Mouse (Mus musculus) liver, embryonic 14.5 days (tissue): ENCODE data around the gene Nmnat2. TPM values are rescaled to one million over a fixed set of nuclear protein-coding genes. Genes with fewer than 3 reads are reported as not detected.
"Not testable (repeated sequence)": the region's sequence is repeated elsewhere in the genome, so short reads cannot be mapped to it uniquely, and the experiment has no call there.

Experiments used
- ATAC-seq: fragments of 200-750 bp; cut with Nextera tagmentation; 2 replicates; pipeline ENCODE4 v1.8.0; 2017; ENCODE audit warnings: moderate number of reproducible peaks, mild to moderate bottlenecking, moderate library complexity; ENCODE audit not compliant: insufficient read depth
- DNase-seq, 3 experiments: peaks; one replicate each; pipeline ENCODE4 v3.0.0-alpha.2; 2012 to 2013; ENCODE audit warnings: low read depth in 3 of 3, low spot score in 3 of 3
- H3K27ac ChIP-seq: fragments of 300-500 bp; sonication (generic); 2 replicates; pipeline ENCODE4 v1.5.1; 2014; ENCODE audit warnings: moderate library complexity, mild to moderate bottlenecking, control low read depth, inconsistent platforms
- H3K27me3 ChIP-seq: fragments of 300-500 bp; sonication (generic); 2 replicates; pipeline ENCODE4 v1.6.1; 2014; ENCODE audit warnings: mild to moderate bottlenecking, low read length, moderate library complexity; ENCODE audit not compliant: control insufficient read depth, insufficient read depth
- H3K36me3 ChIP-seq: fragments of 300-500 bp; sonication (generic); replicated peaks from 2 replicates; pipeline ENCODE4 v1.6.1; 2014; ENCODE audit warnings: low read depth; ENCODE audit not compliant: control insufficient read depth, insufficient read depth
- H3K4me1 ChIP-seq, 2 experiments: fragments of 200-500 bp in 1 of 2; fragments of 300-500 bp in 1 of 2; sonication (generic) in 1 of 2; replicated peaks; 2 replicates each; pipeline ENCODE4 v1.6.1; 2012 to 2014; ENCODE audit warnings: antibody characterized with exemption in 1 of 2, inconsistent platforms in 1 of 2, low read length in 1 of 2; ENCODE audit not compliant: control insufficient read depth in 2 of 2, insufficient read depth in 2 of 2
- H3K4me2 ChIP-seq: fragments of 300-500 bp; sonication (generic); 2 replicates; pipeline ENCODE4 v1.6.1; 2014; ENCODE audit warnings: low read depth, mild to moderate bottlenecking, control low read depth, moderate library complexity
- H3K4me3 ChIP-seq, 2 experiments: fragments of 200-500 bp in 1 of 2; fragments of 300-500 bp in 1 of 2; sonication (generic) in 1 of 2; 2 replicates each; pipeline ENCODE4 v1.5.1; 2012 to 2014; ENCODE audit warnings: low read depth in 2 of 2, low read length in 2 of 2, mild to moderate bottlenecking in 2 of 2, control low read depth in 1 of 2, inconsistent platforms in 1 of 2, moderate library complexity in 1 of 2; ENCODE audit not compliant: insufficient read depth in 1 of 2
- H3K9ac ChIP-seq: fragments of 300-500 bp; sonication (generic); replicated peaks from 2 replicates; pipeline ENCODE4 v1.6.1; 2014; ENCODE audit warnings: mild to moderate bottlenecking, control low read depth, moderate library complexity
- H3K9me3 ChIP-seq: fragments of 300-500 bp; sonication (generic); 2 replicates; pipeline ENCODE4 v1.6.1; 2016; ENCODE audit warnings: low read length, mixed read lengths; ENCODE audit not compliant: control insufficient read depth
- CTCF ChIP-seq: IDR thresholded peaks from 2 replicates; pipeline ENCODE4 v1.5.1; 2016; ENCODE audit warnings: antibody characterized with exemption, low read depth, control low read depth
- EP300 ChIP-seq: IDR thresholded peaks from 2 replicates; pipeline ENCODE4 v1.6.1; 2016; ENCODE audit warnings: antibody characterized with exemption, low read depth
- WGBS: fragments of 180-500 bp; shearing (Covaris S2); extraction: QIAGEN DNeasy Blood & Tissue Kit; methylation state at CpG from one replicate; pipeline ENCODE4 v1.1.7; 2014; ENCODE audit not compliant: insufficient replicate concordance; 5-methylcytosine and 5-hydroxymethylcytosine counted together
- polyA plus RNA-seq, 2 experiments: library from polyadenylated mRNA; depleted of rRNA in 1 of 2; stranded (reverse) in 1 of 2; unstranded in 1 of 2; fragments of >200 nt; fragmentation: Nextera tagmentation in 1 of 2; extraction: Ambion mirVana in 1 of 2; gene quantifications; 2 replicates each; pipeline versions ENCODE4 v1.2.1 to v1.2.3; 2012 to 2014

Nmnat2 gene
- polyA plus RNA-seq, 2 experiments: 0.02 to 0.09 TPM

- Histone ChIP-seq H3K9me3 (no peaks in the 10 kb centered on the region), H3K9ac (no peak overlapping the region), H3K4me1 (no peaks in the 10 kb centered on the region), H3K27me3 (peaks cover 25% of the 10 kb centered on the region), H3K4me2 (no peak overlapping the region), H3K36me3 (no peaks in the 10 kb centered on the region), H3K4me3 (no peak overlapping the region), H3K27ac (no peak overlapping the region)
- DNase-seq (no peak), ATAC-seq (no peak)
- 44% methylated on average over 10 of the region's 10 CpGs for WGBS
- TF ChIP-seq EP300: no peak
- no peak for TF ChIP-seq CTCF
Observed at GRCm38 (mm10) chr1:153072711-153073110, 117.9 kb downstream of the Nmnat2 start.

GRCm38 (mm10) chr1:153073441-153073840 is 118.6 kb downstream of the Nmnat2 start:
- Histone ChIP-seq H3K9ac (no peak overlapping the region), H3K27ac (no peak overlapping the region), H3K9me3 (no peaks in the 10 kb centered on the region), H3K4me3 (no peak overlapping the region), H3K4me1 (no peaks in the 10 kb centered on the region), H3K36me3 (no peaks in the 10 kb centered on the region), H3K27me3 (peaks cover 25% of the 10 kb centered on the region), H3K4me2 (no peak overlapping the region)
- DNase-seq (no peak), ATAC-seq (no peak)
- no peak for TF ChIP-seq CTCF
- TF ChIP-seq EP300: no peak
- 12% methylated on average over 9 of the region's 9 CpGs for WGBS

- no peak for DNase-seq
- Histone ChIP-seq H3K9me3 (no peaks in the 10 kb centered on the region), H3K36me3 (no peaks in the 10 kb centered on the region), H3K9ac (no peak overlapping the region), H3K27me3 (peaks cover 25% of the 10 kb centered on the region), H3K27ac (no peak overlapping the region), H3K4me2 (no peak overlapping the region), H3K4me1 (no peaks in the 10 kb centered on the region), H3K4me3 (no peak overlapping the region)
- TF ChIP-seq EP300 (no peak), CTCF (no peak)
- no peak for ATAC-seq
- 54% methylated on average over 3 of the region's 3 CpGs for WGBS
Observed at GRCm38 (mm10) chr1:153075087-153075736, 120.4 kb downstream of the Nmnat2 start.

- WGBS: 44% methylated on average over 6 of the region's 6 CpGs
Observed at GRCm38 (mm10) chr1:153075955-153076354, 121.2 kb downstream of the Nmnat2 start.

GRCm38 (mm10) chr1:153083233-153083632 is 128.4 kb downstream of the Nmnat2 start:
- WGBS: 66% methylated on average over 7 of the region's 14 CpGs
- DNase-seq, H3K36me3 ChIP-seq, H3K4me1 ChIP-seq, H3K9ac ChIP-seq, H3K4me2 ChIP-seq, H3K9me3 ChIP-seq, H3K4me3 ChIP-seq, H3K27ac ChIP-seq, H3K27me3 ChIP-seq, ATAC-seq: not testable (repeated sequence)

More at GRCm38 (mm10) chr1:153075955-153076354, 121.2 kb downstream of the Nmnat2 start:
- Histone ChIP-seq H3K4me2 (no peak overlapping the region), H3K9ac (no peak overlapping the region), H3K27me3 (peaks cover 25% of the 10 kb centered on the region), H3K4me3 (no peak overlapping the region), H3K36me3 (no peaks in the 10 kb centered on the region), H3K4me1 (no peaks in the 10 kb centered on the region), H3K27ac (no peak overlapping the region), H3K9me3 (no peaks in the 10 kb centered on the region)
- no peak for TF ChIP-seq EP300
- TF ChIP-seq CTCF: no peak
- ATAC-seq (no peak), DNase-seq (no peak)
